Mouse (Mus musculus) adrenal gland (tissue): ENCODE results near the gene Kalrn.

Experiments used
- intact Hi-C: fragments of 180-260 bp; cut with DNase I; formaldehyde crosslinking; loops from one replicate; pipeline ENCODE4 v1.15.1; 2025
- long read RNA-seq, 2 experiments: library from polyadenylated mRNA; unstranded; transcript quantifications; one replicate each; pipeline ENCODE4 v2.0.0; 2020; ENCODE audit warnings: borderline replicate concordance in 1 of 2; ENCODE audit not compliant: insufficient replicate concordance in 1 of 2

Kalrn gene
- long read RNA-seq, experiment 1, partial matches to known transcripts = 0 of 5 reads
- long read RNA-seq, experiment 1, other reads (novel, unspliced or antisense) = 5 of 5 reads
- long read RNA-seq, experiment 2, partial matches to known transcripts = 2 of 6 reads
- long read RNA-seq, experiment 2, other reads (novel, unspliced or antisense) = 4 of 6 reads

GRCm38 (mm10) chr16:34573151-34573802 is at the start of gene Kalrn:
TSS of gene Kalrn (minus strand) at chr16:34573532.
- intact Hi-C loops = no loop called here

- intact Hi-C loops = no loop called here
Observed at GRCm38 (mm10) chr16:34614021-34614420, 40.7 kb upstream of the Kalrn start.

GRCm38 (mm10) chr16:34610137-34610536 is 36.8 kb upstream of the Kalrn start:
- intact Hi-C loops = no loop called here

GRCm38 (mm10) chr16:34605679-34606078 is 32.3 kb upstream of the Kalrn start:
- intact Hi-C loops = loop anchor here (5.0 kb wide), 2 partner anchors 73 to 263 kb away; no protein-coding TSS in a partner anchor

- intact Hi-C loops = no loop called here
Observed at GRCm38 (mm10) chr16:34603854-34604253, 30.5 kb upstream of the Kalrn start.

- intact Hi-C loops = no loop called here
Observed at GRCm38 (mm10) chr16:34603076-34603475, 29.7 kb upstream of the Kalrn start.

GRCm38 (mm10) chr16:34601954-34602353 is 28.6 kb upstream of the Kalrn start:
- intact Hi-C loops = no loop called here

- intact Hi-C loops = no loop called here
Observed at GRCm38 (mm10) chr16:34595294-34595693, 22.0 kb upstream of the Kalrn start.

- intact Hi-C loops = no loop called here
Observed at GRCm38 (mm10) chr16:34594597-34595262, 21.4 kb upstream of the Kalrn start.

GRCm38 (mm10) chr16:34592696-34593095 is 19.4 kb upstream of the Kalrn start:
- intact Hi-C loops = no loop called here

- intact Hi-C loops = no loop called here
Observed at GRCm38 (mm10) chr16:34591934-34592333, 18.6 kb upstream of the Kalrn start.

- intact Hi-C loops = no loop called here
Observed at GRCm38 (mm10) chr16:34579671-34580326, 6.5 kb upstream of the Kalrn start.

- intact Hi-C loops = no loop called here
Observed at GRCm38 (mm10) chr16:34573856-34574491, 642 bp upstream of the Kalrn start.

GRCm38 (mm10) chr16:34572406-34573150 is 754 bp downstream of the Kalrn start:
- intact Hi-C loops = no loop called here

GRCm38 (mm10) chr16:34571931-34572405 is 1.4 kb downstream of the Kalrn start:
- intact Hi-C loops = no loop called here

GRCm38 (mm10) chr16:34569897-34570296 is 3.4 kb downstream of the Kalrn start:
- intact Hi-C loops = no loop called here

- intact Hi-C loops = no loop called here
Observed at GRCm38 (mm10) chr16:34568831-34569230, 4.5 kb downstream of the Kalrn start.

GRCm38 (mm10) chr16:34563593-34564280 is 9.6 kb downstream of the Kalrn start:
- intact Hi-C loops = no loop called here

GRCm38 (mm10) chr16:34561734-34562135 is 11.6 kb downstream of the Kalrn start:
- intact Hi-C loops = no loop called here

GRCm38 (mm10) chr16:34560814-34561213 is 12.5 kb downstream of the Kalrn start:
- intact Hi-C loops = no loop called here
